Mouse (Mus musculus) heart, postnatal 0 days (tissue): ENCODE results near the gene H2-Eb1.

Experiments
- CTCF ChIP-seq: IDR thresholded peaks from 2 replicates; pipeline ENCODE4 v1.5.1; 2016; ENCODE audit warnings: antibody characterized with exemption, control low read depth, low read depth
- EP300 ChIP-seq: IDR thresholded peaks from 2 replicates; pipeline ENCODE4 v1.6.1; 2016; ENCODE audit warnings: antibody characterized with exemption, low read depth

DNA sequence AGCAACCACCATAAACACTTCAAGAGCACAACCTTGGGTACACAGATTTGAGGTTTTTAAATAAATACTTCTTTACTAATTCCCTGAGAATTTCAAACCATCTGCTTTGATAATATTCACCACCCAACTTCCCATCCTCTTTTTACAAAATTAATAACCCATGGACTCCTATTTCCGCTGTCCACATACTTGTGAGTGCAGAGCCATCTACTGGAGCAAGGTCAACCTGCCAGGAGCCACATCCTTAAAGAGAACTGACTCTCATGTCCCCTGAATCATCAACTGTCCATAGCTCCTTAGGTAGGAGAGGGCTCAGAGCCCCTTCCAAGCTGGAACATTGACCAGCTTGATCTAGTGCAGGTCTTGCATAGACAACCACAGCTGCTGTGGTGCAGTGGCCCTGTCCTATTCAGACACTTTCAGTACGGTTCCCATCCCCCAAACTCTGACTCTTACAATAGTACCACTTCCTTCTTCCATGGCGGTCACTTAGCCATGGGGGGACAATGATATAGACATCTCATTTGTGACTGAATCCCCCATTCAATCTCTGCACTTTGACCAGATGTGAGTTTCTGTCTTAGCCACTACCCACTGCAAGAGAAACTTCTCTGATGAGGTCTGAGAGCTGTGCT is 58.1 kb downstream of the H2-Eb1 start:
- TF ChIP-seq EP300 (no peak), CTCF (no peak)
